Mouse (Mus musculus) cerebellum, adult 2 months (tissue): ENCODE measurements around the gene 4931409K22Rik. TPM values are rescaled to one million over a fixed set of nuclear protein-coding genes. Genes with fewer than 3 reads are reported as not detected.

Experiments
- DNase-seq, 2 experiments: peaks; one replicate each; pipeline ENCODE4 v3.0.0; 2021
- H3K27ac ChIP-seq: fragments of 200-500 bp; 2 replicates; pipeline ENCODE4 v1.5.1; 2012; ENCODE audit warnings: low read length, control low read depth, inconsistent platforms; ENCODE audit not compliant: insufficient read depth
- H3K27me3 ChIP-seq: fragments of 200-500 bp; 2 replicates; pipeline ENCODE4 v1.6.1; 2012; ENCODE audit warnings: inconsistent platforms, mild to moderate bottlenecking, low read length, moderate library complexity; ENCODE audit not compliant: control insufficient read depth, insufficient read depth
- H3K4me1 ChIP-seq: fragments of 200-500 bp; 2 replicates; pipeline ENCODE4 v1.6.1; 2011; ENCODE audit warnings: low read length; ENCODE audit not compliant: control insufficient read depth, insufficient read depth
- H3K4me3 ChIP-seq: fragments of 200-500 bp; replicated peaks from 2 replicates; pipeline ENCODE3; 2011; ENCODE audit warnings: mild to moderate bottlenecking, low read depth, low read length, control low read depth; ENCODE audit not compliant: insufficient read depth
- CTCF ChIP-seq: fragments of 200-500 bp; IDR thresholded peaks from 2 replicates; pipeline ENCODE4 v1.5.1; 2011; ENCODE audit warnings: low read depth, mild to moderate bottlenecking, control low read depth, low read length, moderate library complexity, borderline replicate concordance; ENCODE audit not compliant: insufficient read depth
- POLR2A ChIP-seq: fragments of 200-500 bp; IDR thresholded peaks from 2 replicates; pipeline ENCODE4 v1.6.1; 2011; ENCODE audit warnings: low read length, control low read depth, borderline replicate concordance; ENCODE audit not compliant: insufficient read depth
- WGBS: fragments of 180-500 bp; shearing (Covaris S2); methylation state at CpG from one replicate; pipeline ENCODE4 v1.1.7; 2018; 5-methylcytosine and 5-hydroxymethylcytosine counted together
- polyA plus RNA-seq: library from polyadenylated mRNA; depleted of rRNA; stranded (reverse); fragments of >200 nt; gene quantifications from 2 replicates; pipeline ENCODE4 v1.2.3, GENCODE M21; 2012; rRNA removed

The 4931409K22Rik gene
- not detected in 2 replicates for polyA plus RNA-seq

GRCm38 (mm10) chr5:24556709-24557108 lies at the start of gene 4931409K22Rik:
Gene 4931409K22Rik (minus strand): TSS chr5:24556809.
- Histone ChIP-seq H3K4me3 (no peak within 1 kb of the TSS), H3K27ac (no peak within 1 kb of the TSS), H3K27me3 (no peaks in the 10 kb centered on the region), H3K4me1 (no peaks in the 10 kb centered on the region)
- no peak for DNase-seq
- WGBS: 80% methylated on average over 2 of the region's 2 CpGs
- TF ChIP-seq CTCF (no peak), POLR2A (no peak)

- no peak for TF ChIP-seq CTCF
- TF ChIP-seq POLR2A: no peak
- Histone ChIP-seq H3K4me3 (no peak overlapping the region), H3K27ac (0 out of 2 replicates have a peak overlapping the region, but pooled peaks have one; percentile 65), H3K4me1 (peaks cover 24% of the 10 kb centered on the region), H3K27me3 (no peaks in the 10 kb centered on the region)
- DNase-seq: no peak
- WGBS: 65% methylated on average over 14 of the region's 14 CpGs
Measured at GRCm38 (mm10) chr5:24605980-24606665, 49.5 kb upstream of the 4931409K22Rik start.

GRCm38 (mm10) chr5:24605321-24605979 lies 48.8 kb upstream of the 4931409K22Rik start:
- peak in 1 of 2 experiments; percentile 16 for DNase-seq
- H3K4me3 ChIP-seq: peak overlapping the region; percentile 76
- peak overlapping the region; percentile 65; the same call in 1 of the 2 replicates for H3K27ac ChIP-seq
- TF ChIP-seq POLR2A: no peak
- TF ChIP-seq CTCF: no peak
- H3K27me3 ChIP-seq: no peaks in the 10 kb centered on the region
- peaks cover 25% of the 10 kb centered on the region for H3K4me1 ChIP-seq
- WGBS: 59% methylated on average over 6 of the region's 6 CpGs

- Histone ChIP-seq H3K27me3 (no peaks in the 10 kb centered on the region), H3K27ac (peak overlapping the region; percentile 65), H3K4me3 (peak overlapping the region; percentile 76), H3K4me1 (peaks cover 23% of the 10 kb centered on the region)
- DNase-seq: peak; percentile 81 to 82
- TF ChIP-seq POLR2A (no peak; the same call in none of the 2 replicates), CTCF (no peak; the same call in 1 of the 2 replicates)
- WGBS: under 1% methylated on average over 46 of the region's 46 CpGs
Measured at GRCm38 (mm10) chr5:24604656-24605100, 48.1 kb upstream of the 4931409K22Rik start.

GRCm38 (mm10) chr5:24604080-24604655 lies 47.6 kb upstream of the 4931409K22Rik start:
- no peak for DNase-seq
- peak overlapping the region; percentile 76 for H3K4me3 ChIP-seq
- H3K27me3 ChIP-seq: no peaks in the 10 kb centered on the region
- TF ChIP-seq CTCF (no peak), POLR2A (no peak)
- 30% methylated on average over 12 of the region's 12 CpGs for WGBS
- peaks cover 23% of the 10 kb centered on the region for H3K4me1 ChIP-seq
- H3K27ac ChIP-seq: peak overlapping the region; percentile 65

- H3K27me3 ChIP-seq: no peaks in the 10 kb centered on the region
- no peak for DNase-seq
- 87% methylated on average over 8 of the region's 8 CpGs for WGBS
- H3K27ac ChIP-seq: 0 out of 2 replicates have a peak overlapping the region, but pooled peaks have one; percentile 65
- H3K4me3 ChIP-seq: no peak overlapping the region
- peaks cover 26% of the 10 kb centered on the region for H3K4me1 ChIP-seq
- TF ChIP-seq CTCF: no peak
- no peak for TF ChIP-seq POLR2A
Measured at GRCm38 (mm10) chr5:24603431-24604010, 46.9 kb upstream of the 4931409K22Rik start.

GRCm38 (mm10) chr5:24602751-24603343 lies 46.2 kb upstream of the 4931409K22Rik start:
- Histone ChIP-seq H3K4me3 (peak overlapping the region; percentile 61), H3K27me3 (no peaks in the 10 kb centered on the region), H3K27ac (peak overlapping the region; percentile 70), H3K4me1 (peaks cover 29% of the 10 kb centered on the region)
- DNase-seq: peak; percentile 70 to 76
- TF ChIP-seq CTCF (no peak), POLR2A (peak; percentile 49; the same call in 1 of the 2 replicates)
- 29% methylated on average over 16 of the region's 16 CpGs for WGBS
